Mouse (Mus musculus) kidney, adult 2 months (tissue): ENCODE measurements at regions not wholly inside any gene's neighbourhood (a gene's known extent, or its start where the extent isn't known, plus 50 kb on each side); places are given as distances from the start of the nearest gene placed in this dataset.
A peak's percentile ranks its signal among the peaks of the same experiment; 100 is the strongest.

Source experiments
- DNase-seq: peaks from one replicate; pipeline ENCODE4 v3.0.0; 2021
- H3K27ac ChIP-seq: fragments of 200-500 bp; 2 replicates; pipeline ENCODE4 v1.5.1; 2012; ENCODE audit warnings: low read depth, low read length, control low read depth, inconsistent platforms; ENCODE audit not compliant: insufficient read depth
- H3K27me3 ChIP-seq: fragments of 200-500 bp; replicated peaks from 2 replicates; pipeline ENCODE4 v1.6.1; 2012; ENCODE audit warnings: mild to moderate bottlenecking, moderate library complexity, low read length, inconsistent platforms; ENCODE audit not compliant: control insufficient read depth, insufficient read depth
- H3K36me3 ChIP-seq: fragments of 200-500 bp; 2 replicates; pipeline ENCODE4 v1.6.1; 2012; ENCODE audit warnings: mild to moderate bottlenecking, moderate library complexity, low read length, inconsistent platforms; ENCODE audit not compliant: control insufficient read depth, insufficient read depth
- H3K4me1 ChIP-seq: fragments of 200-500 bp; 2 replicates; pipeline ENCODE4 v1.6.1; 2011; ENCODE audit warnings: low read length; ENCODE audit not compliant: control insufficient read depth, insufficient read depth
- H3K4me3 ChIP-seq: fragments of 200-500 bp; 2 replicates; pipeline ENCODE4 v1.5.1; 2011; ENCODE audit warnings: mild to moderate bottlenecking, low read depth, low read length, control low read depth; ENCODE audit not compliant: insufficient read depth
- CTCF ChIP-seq: fragments of 200-500 bp; conservative IDR thresholded peaks from 2 replicates; pipeline ENCODE4 v1.5.1; 2011; ENCODE audit warnings: low read depth, mild to moderate bottlenecking, control low read depth, low read length, moderate library complexity, mixed read lengths; ENCODE audit not compliant: insufficient read depth, insufficient read length
- POLR2A ChIP-seq: fragments of 200-500 bp; IDR thresholded peaks from one replicate; pipeline ENCODE4 v1.6.1; 2011; ENCODE audit warnings: low read depth, low read length, control low read depth
- WGBS: fragments of 180-500 bp; shearing (Covaris S2); methylation state at CpG from one replicate; pipeline ENCODE4 v1.1.7; 2018; 5-methylcytosine and 5-hydroxymethylcytosine counted together

DNA sequence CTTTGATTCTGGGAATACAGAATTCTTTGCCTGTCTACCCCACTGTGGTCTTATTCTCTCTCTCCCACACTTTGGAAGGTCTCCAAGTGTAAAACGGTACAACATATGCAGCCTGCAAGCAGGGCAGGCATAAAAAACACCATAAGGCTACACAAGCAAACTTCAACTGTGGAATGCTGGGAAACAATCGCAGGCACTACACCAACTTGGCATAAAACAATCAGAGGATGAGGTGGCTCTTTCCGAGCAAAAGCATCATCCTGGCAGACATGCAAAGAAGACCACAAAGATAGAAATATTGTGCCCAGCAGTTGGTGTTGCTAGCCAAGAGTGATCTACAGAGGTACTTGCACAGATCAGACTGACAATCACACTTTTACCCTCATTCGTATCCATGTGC is 88.0 kb upstream of the Galnt5 start:
- H3K27ac ChIP-seq = no peak overlapping the region
- 79% methylated on average over 4 of the region's 4 CpGs for WGBS
- H3K36me3 ChIP-seq = no peaks in the 10 kb centered on the region
- H3K27me3 ChIP-seq = no peaks in the 10 kb centered on the region
- H3K4me3 ChIP-seq = no peak overlapping the region
- H3K4me1 ChIP-seq = no peaks in the 10 kb centered on the region
- TF ChIP-seq POLR2A (no peak), CTCF (no peak)
- DNase-seq = no peak

DNA sequence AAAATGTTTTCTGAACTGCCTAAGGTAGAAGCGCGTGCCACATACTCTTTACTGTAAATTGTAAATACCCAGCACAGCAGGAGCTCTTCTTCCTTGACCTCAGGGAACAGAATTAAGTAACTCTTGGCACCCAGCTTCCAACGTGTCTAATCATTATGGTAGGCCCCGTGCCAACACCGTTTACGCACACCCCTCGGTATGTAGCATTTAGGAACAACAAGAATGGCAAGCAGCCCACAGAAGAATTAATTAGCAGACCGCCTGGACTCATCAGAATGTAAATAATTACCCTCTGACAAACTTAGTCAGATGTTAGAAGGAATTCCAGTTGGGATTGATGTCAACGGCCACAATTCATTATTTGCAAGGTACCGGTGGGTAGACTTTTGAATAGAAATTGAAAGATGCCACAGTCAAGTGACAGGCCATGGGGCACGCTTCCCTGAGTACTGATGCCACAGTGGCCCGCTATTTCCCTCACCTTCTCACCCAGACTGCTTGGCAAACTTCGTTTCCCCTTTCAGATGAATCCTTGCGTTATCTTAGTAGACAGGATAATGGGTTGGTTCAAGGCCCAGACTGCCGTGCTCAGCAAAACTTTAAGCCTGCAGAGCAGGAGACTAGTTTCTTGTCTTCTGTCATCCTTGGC is 81.2 kb upstream of the Galnt5 start:
- H3K4me1 ChIP-seq = no peaks in the 10 kb centered on the region
- 57% methylated on average over 15 of the region's 15 CpGs for WGBS
- TF ChIP-seq POLR2A (no peak), CTCF (no peak)
- no peaks in the 10 kb centered on the region for H3K27me3 ChIP-seq
- H3K27ac ChIP-seq = no peak overlapping the region
- H3K36me3 ChIP-seq = no peaks in the 10 kb centered on the region
- no peak overlapping the region for H3K4me3 ChIP-seq
- DNase-seq = no peak

DNA sequence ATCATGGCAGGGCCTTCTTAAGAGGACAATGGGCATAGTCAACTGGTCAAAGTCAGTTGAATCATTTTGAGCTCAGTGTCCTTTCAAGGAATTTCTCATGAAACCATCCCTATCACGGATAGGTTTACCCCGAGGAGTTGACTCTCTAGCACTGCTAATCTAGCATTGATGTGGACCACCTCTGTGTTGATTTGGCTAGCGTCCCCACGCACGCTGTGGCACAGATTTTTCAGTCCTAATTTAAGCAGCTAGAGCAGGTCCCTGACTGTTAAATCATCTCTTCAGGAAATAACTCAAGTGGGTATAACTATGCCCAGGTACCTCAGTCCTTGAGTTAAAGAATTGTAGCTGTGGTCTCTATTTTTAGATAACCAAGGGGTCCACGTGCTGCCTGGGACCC is 80.0 kb upstream of the Galnt5 start:
- Histone ChIP-seq H3K27me3 (no peaks in the 10 kb centered on the region), H3K36me3 (no peaks in the 10 kb centered on the region), H3K27ac (no peak overlapping the region), H3K4me3 (no peak overlapping the region), H3K4me1 (no peaks in the 10 kb centered on the region)
- 85% methylated on average over 6 of the region's 6 CpGs for WGBS
- DNase-seq = no peak
- no peak for TF ChIP-seq POLR2A
- no peak for TF ChIP-seq CTCF

GRCm38 (mm10) chr2:57919102-57919731 is 78.5 kb upstream of the Galnt5 start:
- 48% methylated on average over 14 of the region's 14 CpGs for WGBS
- no peaks in the 10 kb centered on the region for H3K27me3 ChIP-seq
- no peak overlapping the region for H3K4me3 ChIP-seq
- TF ChIP-seq CTCF (0 out of 2 replicates have a peak, but pooled peaks have one; percentile 14), POLR2A (no peak)
- peak; percentile 23 for DNase-seq
- no peaks in the 10 kb centered on the region for H3K4me1 ChIP-seq
- H3K36me3 ChIP-seq = no peaks in the 10 kb centered on the region
- H3K27ac ChIP-seq = no peak overlapping the region

DNA sequence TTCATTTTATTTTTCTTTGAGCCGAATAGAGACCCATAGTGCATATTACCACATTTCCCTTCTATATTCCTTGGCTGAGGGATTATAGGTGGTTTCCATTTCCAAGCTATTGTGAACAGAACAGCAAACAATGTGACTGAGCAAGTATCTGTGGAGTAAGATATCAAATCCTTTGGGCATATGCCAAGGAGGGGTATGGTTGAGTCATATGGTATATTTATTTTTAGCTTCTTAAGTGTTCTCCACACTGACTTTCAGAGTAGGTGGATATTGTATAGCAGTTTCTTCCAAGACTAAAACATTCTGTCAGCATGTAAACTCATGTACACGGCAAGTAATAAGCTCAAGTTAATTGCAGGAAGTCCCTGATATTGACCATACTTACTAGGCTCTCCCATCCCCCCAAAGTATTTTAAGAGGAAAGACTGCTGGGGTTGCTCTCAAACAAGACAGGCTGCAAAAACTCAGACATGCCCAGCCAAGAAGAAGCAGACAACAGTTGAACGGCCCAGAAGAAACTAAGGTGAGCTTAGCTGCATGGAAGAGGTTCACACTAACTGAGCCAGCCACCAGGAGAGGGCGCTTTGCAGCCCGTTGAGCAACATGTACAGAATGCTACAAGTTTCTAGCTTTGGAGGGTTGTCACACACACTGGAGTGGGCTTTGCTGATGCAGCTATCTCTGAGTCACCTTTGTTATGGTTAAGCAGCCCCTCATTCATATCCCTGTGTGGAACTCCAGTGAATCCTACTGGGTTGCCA is 63.4 kb upstream of the Galnt5 start:
- Histone ChIP-seq H3K27me3 (no peaks in the 10 kb centered on the region), H3K4me3 (no peak overlapping the region), H3K27ac (no peak overlapping the region), H3K4me1 (no peaks in the 10 kb centered on the region), H3K36me3 (no peaks in the 10 kb centered on the region)
- TF ChIP-seq CTCF (0 out of 2 replicates have a peak, but pooled peaks have one; percentile 9), POLR2A (no peak)
- 57% methylated on average over 5 of the region's 5 CpGs for WGBS
- DNase-seq = no peak
